Mouse (Mus musculus) B cell, adult 2 months (primary cell): ENCODE measurements around the gene Apbb2.
A peak's percentile ranks its signal among the peaks of the same experiment; 100 is the strongest.

ENCODE experiments used
- DNase-seq, 2 experiments: peaks; one replicate each; pipeline ENCODE4 v3.0.0; 2022

The Apbb2 gene

GRCm38 (mm10) chr5:66469685-66470084 is 148.9 kb downstream of the Apbb2 start:
- DNase-seq: no peak

- DNase-seq: no peak
Measured at GRCm38 (mm10) chr5:66468331-66469001, 150.1 kb downstream of the Apbb2 start.

- no peak for DNase-seq
Measured at GRCm38 (mm10) chr5:66462665-66463064, 155.9 kb downstream of the Apbb2 start.

GRCm38 (mm10) chr5:66458851-66459250 is 159.7 kb downstream of the Apbb2 start:
- DNase-seq: no peak

GRCm38 (mm10) chr5:66455271-66455670 is 163.3 kb downstream of the Apbb2 start:
- no peak for DNase-seq

- DNase-seq: no peak
Measured at GRCm38 (mm10) chr5:66454826-66455225, 163.8 kb downstream of the Apbb2 start.

GRCm38 (mm10) chr5:66453106-66453505 is 165.5 kb downstream of the Apbb2 start:
- no peak for DNase-seq

- DNase-seq: no peak
Measured at GRCm38 (mm10) chr5:66451561-66451960, 167.0 kb downstream of the Apbb2 start.

GRCm38 (mm10) chr5:66445497-66445896 is 173.1 kb downstream of the Apbb2 start:
- no peak for DNase-seq

GRCm38 (mm10) chr5:66442260-66442659 is 176.3 kb downstream of the Apbb2 start:
- DNase-seq: no peak

- DNase-seq: no peak
Measured at GRCm38 (mm10) chr5:66436791-66437246, 181.8 kb downstream of the Apbb2 start.

- DNase-seq: no peak
Measured at GRCm38 (mm10) chr5:66435158-66435557, 183.4 kb downstream of the Apbb2 start.

- DNase-seq: no peak
Measured at GRCm38 (mm10) chr5:66429076-66429475, 189.5 kb downstream of the Apbb2 start.

GRCm38 (mm10) chr5:66428071-66428470 is 190.5 kb downstream of the Apbb2 start:
- no peak for DNase-seq

GRCm38 (mm10) chr5:66423909-66424308 is 194.7 kb downstream of the Apbb2 start:
- DNase-seq: peak; percentile 36 to 38

- no peak for DNase-seq
Measured at GRCm38 (mm10) chr5:66423466-66423865, 195.1 kb downstream of the Apbb2 start.

GRCm38 (mm10) chr5:66421954-66422353 is 196.6 kb downstream of the Apbb2 start:
- no peak for DNase-seq

GRCm38 (mm10) chr5:66421230-66421629 is 197.4 kb downstream of the Apbb2 start:
- no peak for DNase-seq

- DNase-seq: no peak
Measured at GRCm38 (mm10) chr5:66420011-66420410, 198.6 kb downstream of the Apbb2 start.

GRCm38 (mm10) chr5:66417289-66417688 is 201.3 kb downstream of the Apbb2 start:
- DNase-seq: no peak

GRCm38 (mm10) chr5:66415700-66416543 is 202.7 kb downstream of the Apbb2 start:
- no peak for DNase-seq

GRCm38 (mm10) chr5:66415033-66415697 is 203.4 kb downstream of the Apbb2 start:
- no peak for DNase-seq

GRCm38 (mm10) chr5:66413402-66413801 is 205.2 kb downstream of the Apbb2 start:
- no peak for DNase-seq

- DNase-seq: no peak
Measured at GRCm38 (mm10) chr5:66412821-66413220, 205.8 kb downstream of the Apbb2 start.
